Mouse (Mus musculus) hindbrain, embryonic 15.5 days (tissue): ENCODE results near the gene Sardh. TPM values are rescaled to one million over a fixed set of nuclear protein-coding genes. Genes with fewer than 3 reads are reported as not detected.
A peak's percentile ranks its signal among the peaks of the same experiment; 100 is the strongest.

Experiments used
- ATAC-seq: fragments of 200-750 bp; cut with Nextera tagmentation; 2 replicates; pipeline ENCODE4 v1.8.0; 2017; ENCODE audit warnings: low read depth, moderate number of reproducible peaks, moderate TSS enrichment; ENCODE audit not compliant: low FRiP score
- H3K27ac ChIP-seq: fragments of 300-500 bp; sonication (generic); replicated peaks from 2 replicates; pipeline ENCODE4 v1.5.1; 2015; ENCODE audit warnings: mild to moderate bottlenecking, inconsistent platforms
- H3K27me3 ChIP-seq: fragments of 300-500 bp; sonication (generic); 2 replicates; pipeline ENCODE4 v1.6.1; 2015; ENCODE audit warnings: control low read depth, inconsistent platforms
- H3K36me3 ChIP-seq: fragments of 300-500 bp; sonication (generic); 2 replicates; pipeline ENCODE4 v1.6.1; 2015; ENCODE audit warnings: control low read depth, inconsistent platforms
- H3K4me1 ChIP-seq: fragments of 300-500 bp; sonication (generic); replicated peaks from 2 replicates; pipeline ENCODE4 v1.6.1; 2015; ENCODE audit warnings: control low read depth, inconsistent platforms
- H3K4me2 ChIP-seq: fragments of 300-500 bp; sonication (generic); 2 replicates; pipeline ENCODE4 v1.6.1; 2015; ENCODE audit warnings: moderate library complexity, mild to moderate bottlenecking, inconsistent platforms
- H3K4me3 ChIP-seq: fragments of 300-500 bp; sonication (generic); 2 replicates; pipeline ENCODE4 v1.5.1; 2015; ENCODE audit warnings: mild to moderate bottlenecking, inconsistent platforms
- H3K9ac ChIP-seq: fragments of 300-500 bp; sonication (generic); 2 replicates; pipeline ENCODE4 v1.6.1; 2015; ENCODE audit warnings: inconsistent platforms
- H3K9me3 ChIP-seq: fragments of 300-500 bp; sonication (generic); 2 replicates; pipeline ENCODE4 v1.6.1; 2016; ENCODE audit warnings: control low read depth, inconsistent platforms
- WGBS: fragments of 180-500 bp; shearing (Covaris S2); methylation state at CpG from one replicate; pipeline ENCODE4 v1.1.7; 2015; 5-methylcytosine and 5-hydroxymethylcytosine counted together
- polyA plus RNA-seq: library from polyadenylated mRNA; unstranded; fragments of >200 nt; fragmentation: Nextera tagmentation; extraction: Ambion mirVana; gene quantifications from 2 replicates; pipeline ENCODE4 v1.2.1, GENCODE M21; 2015

Gene Sardh
- polyA plus RNA-seq, 1 experiment from 2014 or later, result 8.6 TPM

DNA sequence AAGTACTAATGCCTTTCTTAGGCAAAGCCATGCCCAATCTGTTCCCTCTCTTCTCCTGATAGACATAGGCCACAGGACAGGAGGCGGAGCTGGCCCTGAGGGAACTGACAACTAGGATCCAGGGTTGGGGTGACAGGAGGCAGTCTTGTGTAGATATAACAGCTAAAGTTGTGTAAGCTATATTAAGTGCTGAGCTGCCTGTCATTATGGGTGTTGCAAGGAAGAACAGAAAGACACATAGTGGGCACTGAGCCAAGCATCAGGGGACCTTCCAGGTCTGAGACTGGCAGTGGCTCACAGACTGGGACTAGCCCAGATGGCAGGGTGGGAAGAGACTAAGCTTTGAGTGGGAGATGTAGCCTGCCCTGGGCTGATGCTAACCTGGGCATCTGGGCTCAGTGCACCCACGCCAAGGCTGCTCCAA lies 30.0 kb downstream of the Sardh start:
- Histone ChIP-seq H3K27me3 (no peaks in the 10 kb centered on the region), H3K27ac (no peak overlapping the region), H3K9ac (no peak overlapping the region), H3K4me1 (0 out of 2 replicates have a peak, but pooled peaks cover 3% of the 10 kb centered on the region), H3K4me3 (no peak overlapping the region), H3K36me3 (no peaks in the 10 kb centered on the region), H3K4me2 (no peak overlapping the region), H3K9me3 (no peaks in the 10 kb centered on the region)
- ATAC-seq, result no peak
- WGBS, result 73% methylated on average over 2 of the region's 2 CpGs

DNA sequence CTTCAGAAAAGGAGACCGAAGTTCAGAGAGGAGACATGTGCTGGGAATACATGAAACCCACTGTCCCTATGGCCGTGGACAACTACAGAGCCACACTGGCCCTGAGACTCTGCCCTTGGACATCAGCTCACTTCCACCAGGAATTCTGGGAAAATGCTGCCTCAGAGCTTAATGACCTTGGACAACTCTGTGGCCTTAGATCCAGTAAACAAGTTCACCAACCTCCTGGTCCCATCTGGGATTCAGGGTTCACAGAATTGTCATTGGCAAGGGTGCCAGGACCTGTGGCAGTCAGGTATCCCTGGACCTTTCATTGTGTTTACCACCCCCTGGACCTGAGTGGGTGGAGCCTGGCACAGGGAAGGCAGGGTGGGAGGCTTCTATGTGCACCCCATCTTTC lies 32.6 kb downstream of the Sardh start:
- Histone ChIP-seq H3K36me3 (no peaks in the 10 kb centered on the region), H3K4me3 (no peak overlapping the region), H3K4me1 (no peaks in the 10 kb centered on the region), H3K27ac (no peak overlapping the region), H3K4me2 (no peak overlapping the region), H3K9ac (no peak overlapping the region), H3K27me3 (no peaks in the 10 kb centered on the region), H3K9me3 (no peaks in the 10 kb centered on the region)
- WGBS, result 94% methylated on average over 2 of the region's 2 CpGs
- ATAC-seq, result no peak

DNA sequence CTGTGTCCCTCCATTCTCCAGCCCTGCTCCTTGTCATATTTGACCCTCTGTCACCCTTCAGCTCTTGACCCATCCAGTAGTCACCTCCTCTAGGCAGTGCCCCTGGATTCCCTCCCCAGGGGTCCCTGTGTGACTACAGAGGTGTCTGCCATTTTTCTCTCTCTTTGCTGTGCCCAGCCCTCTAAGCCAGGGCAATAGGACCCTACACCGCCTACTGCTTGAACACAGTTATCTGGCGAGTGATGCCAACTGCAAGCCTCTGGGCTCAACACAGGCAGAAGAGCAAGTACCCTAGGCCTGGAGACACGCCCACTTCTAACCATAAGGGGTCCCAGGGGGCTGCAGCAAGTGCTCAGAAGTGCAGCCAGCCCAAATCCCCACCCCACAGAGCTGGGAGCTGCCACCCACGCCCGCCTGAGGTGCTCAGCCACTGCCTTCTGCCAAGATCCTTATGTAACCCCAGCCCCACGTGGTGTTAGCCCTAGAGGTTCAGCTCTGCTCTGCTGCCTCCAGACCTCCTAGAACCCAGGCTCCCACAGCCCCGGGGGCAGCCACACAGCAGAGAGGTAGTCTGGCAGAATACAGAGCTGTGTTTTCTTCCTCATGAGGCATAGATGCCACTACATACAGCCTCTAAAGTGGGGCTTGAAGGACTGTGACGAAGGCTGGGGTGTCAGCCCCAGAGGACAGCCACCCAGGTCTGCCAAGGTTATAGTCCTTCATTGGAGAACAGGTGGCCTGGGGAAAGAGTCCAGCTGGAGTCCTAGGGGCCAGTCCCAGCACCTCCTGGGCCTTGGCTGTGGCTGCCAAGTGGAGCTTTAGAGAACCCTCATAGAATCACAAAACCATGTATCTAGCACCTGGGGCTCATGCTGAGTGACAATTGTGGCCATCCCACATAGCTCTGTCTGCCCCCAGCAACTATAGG lies 35.9 kb downstream of the Sardh start:
- Histone ChIP-seq H3K9ac (no peak overlapping the region), H3K9me3 (no peaks in the 10 kb centered on the region), H3K4me2 (no peak overlapping the region), H3K27ac (no peak overlapping the region), H3K36me3 (no peaks in the 10 kb centered on the region), H3K4me1 (no peaks in the 10 kb centered on the region), H3K27me3 (no peaks in the 10 kb centered on the region), H3K4me3 (no peak overlapping the region)
- 61% methylated on average over 8 of the region's 8 CpGs for WGBS
- no peak for ATAC-seq

DNA sequence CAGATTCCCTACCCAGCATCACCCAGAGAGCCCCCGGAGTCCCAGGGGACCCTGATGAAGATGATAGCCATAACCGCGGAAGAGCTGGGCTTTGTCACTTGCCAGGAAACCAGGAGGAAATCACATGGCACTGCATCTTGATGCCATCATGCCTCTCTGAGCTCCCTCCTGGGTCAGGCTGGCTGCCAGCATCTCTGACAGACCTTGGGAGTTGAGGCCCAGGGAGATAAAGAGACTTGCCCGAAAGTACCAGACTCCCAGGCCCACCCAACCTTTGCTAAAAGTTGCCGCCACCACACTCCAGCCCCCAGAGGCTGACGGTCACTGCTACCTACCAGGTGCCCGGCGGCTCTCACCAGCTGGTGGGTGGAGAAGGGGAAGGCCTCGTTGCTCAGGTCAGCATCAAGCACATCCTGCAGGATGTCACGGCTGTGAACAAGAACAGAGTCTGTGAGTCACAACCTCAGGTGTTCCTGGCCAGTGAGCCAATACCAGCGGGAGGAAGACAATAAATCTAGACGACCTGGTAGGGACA lies 37.4 kb downstream of the Sardh start:
- 82% methylated on average over 12 of the region's 12 CpGs for WGBS
- ATAC-seq, result no peak
- Histone ChIP-seq H3K27ac (no peak overlapping the region), H3K36me3 (no peaks in the 10 kb centered on the region), H3K9ac (no peak overlapping the region), H3K4me3 (no peak overlapping the region), H3K4me1 (peaks cover 7% of the 10 kb centered on the region; the same call in 1 of the 2 replicates), H3K27me3 (no peaks in the 10 kb centered on the region), H3K4me2 (no peak overlapping the region), H3K9me3 (no peaks in the 10 kb centered on the region)

DNA sequence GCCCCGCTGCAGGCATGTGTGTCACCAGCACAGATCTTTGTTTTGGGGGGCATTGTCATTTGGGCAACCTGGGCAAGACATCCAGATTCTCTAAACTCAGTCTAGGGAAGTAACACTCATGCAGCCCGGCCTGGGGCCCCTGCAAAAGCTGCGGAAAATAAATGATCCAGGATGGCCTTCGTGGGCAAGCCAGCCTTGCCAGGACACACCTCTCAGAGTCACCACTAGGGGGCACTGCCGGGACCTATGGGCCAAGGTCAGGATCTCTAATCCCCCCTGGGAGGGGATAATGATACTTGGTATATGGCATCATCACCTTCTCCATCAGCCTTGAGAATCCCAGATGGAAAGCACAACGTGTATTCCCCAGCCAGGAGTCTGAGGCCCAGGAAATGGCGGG lies 37.9 kb downstream of the Sardh start:
- ATAC-seq, result no peak
- H3K4me1 ChIP-seq, result peaks cover 7% of the 10 kb centered on the region; the same call in 1 of the 2 replicates
- no peak overlapping the region for H3K9ac ChIP-seq
- no peak overlapping the region for H3K4me2 ChIP-seq
- H3K9me3 ChIP-seq, result no peaks in the 10 kb centered on the region
- no peak overlapping the region for H3K4me3 ChIP-seq
- no peak overlapping the region for H3K27ac ChIP-seq
- H3K36me3 ChIP-seq, result no peaks in the 10 kb centered on the region
- no peaks in the 10 kb centered on the region for H3K27me3 ChIP-seq
- whole genome bisulfite sequencing, result 64% methylated on average over 7 of the region's 7 CpGs

DNA sequence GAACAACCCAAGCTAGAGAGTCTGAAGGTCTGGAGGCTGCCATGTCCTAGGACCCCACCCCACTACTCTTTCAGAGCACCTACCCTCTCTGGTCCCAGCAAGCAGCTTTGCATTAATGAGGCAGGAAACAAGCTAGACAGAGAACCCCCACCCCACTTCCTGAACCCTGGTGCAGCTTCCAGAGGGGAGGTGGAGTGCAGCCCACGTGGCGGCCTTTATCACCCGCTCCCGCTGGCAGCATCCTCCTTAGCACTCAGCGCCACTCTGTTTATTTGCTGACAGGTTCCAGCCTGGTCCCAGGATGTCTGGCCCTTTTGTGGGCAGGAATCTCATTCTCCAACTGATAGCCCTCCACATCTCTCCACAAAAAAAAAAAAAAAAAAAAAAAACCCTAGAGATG lies 38.3 kb downstream of the Sardh start:
- no peaks in the 10 kb centered on the region for H3K9me3 ChIP-seq
- H3K9ac ChIP-seq, result no peak overlapping the region
- no peak for ATAC-seq
- H3K27me3 ChIP-seq, result no peaks in the 10 kb centered on the region
- H3K4me1 ChIP-seq, result peaks cover 7% of the 10 kb centered on the region; the same call in 1 of the 2 replicates
- no peak overlapping the region for H3K27ac ChIP-seq
- H3K4me3 ChIP-seq, result no peak overlapping the region
- WGBS, result 69% methylated on average over 5 of the region's 5 CpGs
- H3K36me3 ChIP-seq, result no peaks in the 10 kb centered on the region
- H3K4me2 ChIP-seq, result no peak overlapping the region

DNA sequence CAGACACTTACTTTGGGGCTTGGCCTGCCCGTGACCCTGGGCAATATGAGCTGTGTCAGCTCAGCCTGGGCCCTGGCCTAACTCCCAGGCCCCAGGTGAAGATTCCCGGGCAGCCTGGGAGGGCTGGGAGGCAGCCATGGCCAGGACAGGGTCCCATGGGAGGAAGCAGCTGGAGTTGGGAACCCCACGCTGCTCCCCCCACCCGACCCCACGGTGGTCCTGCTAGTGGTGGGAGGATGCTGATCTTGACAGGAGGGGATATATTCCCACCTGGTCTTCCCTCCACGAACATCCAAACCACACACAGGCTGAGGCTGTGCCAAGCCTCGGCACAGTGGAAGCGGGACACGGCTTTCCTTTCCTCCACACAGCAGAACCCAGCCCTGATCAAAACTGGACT lies 38.8 kb downstream of the Sardh start:
- no peaks in the 10 kb centered on the region for H3K36me3 ChIP-seq
- H3K4me3 ChIP-seq, result no peak overlapping the region
- no peak overlapping the region for H3K4me2 ChIP-seq
- H3K27ac ChIP-seq, result no peak overlapping the region
- H3K27me3 ChIP-seq, result no peaks in the 10 kb centered on the region
- no peak for ATAC-seq
- WGBS, result 75% methylated on average over 9 of the region's 9 CpGs
- H3K4me1 ChIP-seq, result peaks cover 7% of the 10 kb centered on the region; the same call in 1 of the 2 replicates
- H3K9ac ChIP-seq, result no peak overlapping the region
- no peaks in the 10 kb centered on the region for H3K9me3 ChIP-seq

DNA sequence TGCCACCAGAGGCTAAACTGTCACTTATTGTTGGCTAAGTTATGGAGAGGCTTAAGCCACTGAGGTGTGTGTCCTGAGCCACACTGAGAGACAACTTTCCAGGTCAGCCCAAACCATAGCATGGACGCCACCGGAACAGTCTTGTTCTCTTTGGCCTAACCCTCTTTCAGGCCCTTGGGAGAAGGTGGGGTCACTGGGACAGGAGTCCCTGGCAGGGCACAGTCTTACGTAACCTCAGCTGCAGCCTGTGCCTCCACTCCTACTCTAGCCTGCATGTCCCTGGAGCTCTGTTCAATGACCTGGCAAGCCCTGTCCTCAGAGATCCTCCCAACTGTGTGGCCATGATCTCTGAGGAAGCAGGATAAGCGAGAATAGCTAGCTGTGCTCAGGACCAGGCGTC lies 41.0 kb downstream of the Sardh start:
- no peaks in the 10 kb centered on the region for H3K36me3 ChIP-seq
- H3K4me1 ChIP-seq, result peaks cover 7% of the 10 kb centered on the region; the same call in 1 of the 2 replicates
- no peak overlapping the region for H3K4me3 ChIP-seq
- H3K9ac ChIP-seq, result no peak overlapping the region
- H3K27ac ChIP-seq, result no peak overlapping the region
- no peak for ATAC-seq
- no peak overlapping the region for H3K4me2 ChIP-seq
- H3K27me3 ChIP-seq, result no peaks in the 10 kb centered on the region
- no peaks in the 10 kb centered on the region for H3K9me3 ChIP-seq
- 92% methylated on average over 5 of the region's 5 CpGs for WGBS

DNA sequence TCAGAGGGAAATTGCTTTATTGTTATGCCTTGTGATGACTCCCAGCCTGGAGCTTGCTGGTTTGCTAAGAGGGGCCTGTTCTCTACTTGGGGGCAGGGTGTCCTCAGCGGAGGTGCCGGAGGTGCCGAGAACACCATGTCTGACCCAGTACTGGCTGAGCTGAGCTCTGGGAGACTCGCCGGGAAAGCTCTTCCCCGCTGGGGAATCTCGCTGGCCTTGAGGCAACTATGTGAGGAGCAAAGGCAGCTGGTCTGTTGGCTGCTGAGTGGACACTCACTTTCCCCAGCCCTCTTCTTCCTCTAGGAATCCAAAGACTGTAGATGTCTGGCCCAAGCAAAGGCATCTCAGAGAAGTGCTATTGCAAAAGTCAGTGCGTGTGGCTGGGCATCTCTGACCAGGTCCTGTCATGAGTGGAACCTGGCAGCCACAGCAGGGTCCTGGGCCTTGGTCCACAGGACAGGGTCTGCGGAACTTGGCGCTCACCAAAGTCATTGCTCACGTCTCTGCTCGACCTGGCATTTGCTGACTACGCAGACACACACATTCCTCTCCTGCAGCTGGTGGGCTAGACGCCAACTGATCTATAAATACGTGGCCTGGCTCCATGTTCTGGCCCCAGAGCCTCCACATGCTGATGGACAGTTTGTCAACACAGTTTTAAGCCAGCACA lies 41.9 kb downstream of the Sardh start:
- Histone ChIP-seq H3K4me1 (peaks cover 7% of the 10 kb centered on the region; the same call in 1 of the 2 replicates), H3K36me3 (no peaks in the 10 kb centered on the region), H3K4me2 (no peak overlapping the region), H3K9me3 (no peaks in the 10 kb centered on the region), H3K9ac (no peak overlapping the region), H3K4me3 (no peak overlapping the region), H3K27me3 (no peaks in the 10 kb centered on the region), H3K27ac (peak overlapping the region; percentile 55; the same call in 1 of the 2 replicates)
- 77% methylated on average over 15 of the region's 15 CpGs for WGBS
- ATAC-seq, result no peak

DNA sequence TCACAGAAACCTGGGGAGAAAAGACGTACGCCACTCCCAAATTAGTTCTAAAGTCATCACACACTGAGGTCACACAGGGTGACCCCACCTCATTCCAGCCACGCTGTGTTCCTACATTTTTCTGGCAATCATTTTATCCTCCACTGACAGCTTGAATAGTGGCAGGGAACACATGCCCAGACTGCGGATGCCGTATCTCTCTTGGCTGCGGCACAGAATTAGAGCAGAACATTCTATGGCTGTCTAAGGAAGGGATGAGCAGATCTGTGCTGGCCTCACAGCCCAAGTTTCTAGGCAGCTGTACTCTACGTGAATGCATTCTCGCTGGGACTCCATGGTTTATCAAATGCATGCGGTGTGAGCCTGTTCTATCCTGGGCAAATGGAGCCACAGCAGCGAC lies 42.5 kb downstream of the Sardh start:
- Histone ChIP-seq H3K27ac (peak overlapping the region; percentile 55; the same call in 1 of the 2 replicates), H3K4me3 (no peak overlapping the region), H3K4me2 (no peak overlapping the region), H3K27me3 (no peaks in the 10 kb centered on the region), H3K4me1 (peaks cover 7% of the 10 kb centered on the region; the same call in 1 of the 2 replicates), H3K9me3 (no peaks in the 10 kb centered on the region), H3K9ac (no peak overlapping the region), H3K36me3 (no peaks in the 10 kb centered on the region)
- no peak for ATAC-seq
- 65% methylated on average over 10 of the region's 10 CpGs for WGBS

DNA sequence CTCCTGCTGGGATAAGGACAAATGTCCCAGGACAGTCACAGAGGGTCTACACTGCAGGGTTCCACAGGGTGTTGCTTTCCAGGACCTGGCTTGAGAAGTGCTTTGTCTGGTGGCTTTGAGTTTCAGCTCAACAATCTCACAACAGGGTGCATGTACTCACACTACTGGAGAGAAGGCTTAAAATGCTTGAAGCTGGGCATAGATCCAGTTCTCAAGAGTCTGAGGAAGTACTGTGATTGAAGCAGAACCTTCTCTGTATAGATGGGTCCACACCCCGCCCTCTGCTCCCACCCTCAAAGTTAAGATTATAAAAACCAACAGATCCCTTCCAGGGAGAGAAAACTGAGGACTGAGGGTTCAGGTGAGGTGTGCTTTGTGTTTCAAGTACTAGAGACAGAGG lies 47.6 kb downstream of the Sardh start:
- H3K36me3 ChIP-seq, result no peaks in the 10 kb centered on the region
- 83% methylated on average over 1 of the region's 1 CpGs for WGBS
- H3K27ac ChIP-seq, result no peak overlapping the region
- no peak overlapping the region for H3K4me2 ChIP-seq
- no peaks in the 10 kb centered on the region for H3K9me3 ChIP-seq
- no peaks in the 10 kb centered on the region for H3K4me1 ChIP-seq
- H3K4me3 ChIP-seq, result no peak overlapping the region
- no peak overlapping the region for H3K9ac ChIP-seq
- H3K27me3 ChIP-seq, result no peaks in the 10 kb centered on the region
- no peak for ATAC-seq
